In genomic region chr7:81950499-81950898, GRCm38 (mm10) we compare ENCODE assay signal across 34 mouse cellular contexts. TPM values are rescaled to one million over a fixed set of nuclear protein-coding genes. Genes with fewer than 3 reads are reported as not detected.
DNase-seq lines count a peak whose midpoint lies in the region; ATAC-seq and TF ChIP-seq lines count a peak whose summit lies in the region.
"Had no signal": no experiment of that assay in that cellular context is flagged by ENCODE, and none has a peak within 500 bp of the region (broad histone marks: within the 10 kb centered on the region; RNA-seq: fewer than 3 reads in every experiment).

No protein-coding gene starts in this region.

- ATAC-seq in forebrain, embryonic 15.5 days (replicated peaks), result no peak
- ATAC-seq in liver, postnatal 0 days, result no peak
- ATAC-seq: CD4-positive, CD25-positive, alpha-beta regulatory T cell, adult 4 months; forebrain, postnatal 0 days; intestine, embryonic 16.5 days; liver, embryonic 12.5 days; lung, postnatal 0 days; midbrain, embryonic 13.5 days had no signal

- no peaks in the 10 kb centered on the region for H3K36me3 ChIP-seq in forebrain, embryonic 15.5 days
- H3K36me3 ChIP-seq in liver, postnatal 0 days (replicated peaks; ENCODE audit: insufficient read depth, low read length), result no peaks in the 10 kb centered on the region
- H3K36me3 ChIP-seq: heart, embryonic 15.5 days; hindbrain, embryonic 12.5 days; liver, embryonic 12.5 days; midbrain, embryonic 13.5 days; stomach, embryonic 15.5 days had no signal

- H3K4me1 ChIP-seq in forebrain, embryonic 15.5 days, result no peaks in the 10 kb centered on the region
- H3K4me1 ChIP-seq in liver, postnatal 0 days (ENCODE audit: insufficient read depth), result no peaks in the 10 kb centered on the region
- H3K4me1 ChIP-seq: heart, embryonic 15.5 days; hindbrain, embryonic 12.5 days; liver, embryonic 12.5 days; midbrain, embryonic 13.5 days; stomach, embryonic 15.5 days had no signal

- WGBS in forebrain, embryonic 15.5 days, result 56% methylated on average over 2 of the region's 2 CpGs
- WGBS in liver, postnatal 0 days (ENCODE audit: insufficient replicate concordance), result 73% methylated on average over 2 of the region's 2 CpGs

- no peak overlapping the region for H3K4me2 ChIP-seq in forebrain, embryonic 15.5 days (replicated peaks)
- H3K4me2 ChIP-seq in liver, postnatal 0 days (ENCODE audit: low read depth, low read length), result no peak overlapping the region
- H3K4me2 ChIP-seq: heart, embryonic 15.5 days; hindbrain, embryonic 12.5 days; liver, embryonic 12.5 days; midbrain, embryonic 13.5 days; stomach, embryonic 15.5 days had no signal

- no peaks in the 10 kb centered on the region for H3K27me3 ChIP-seq in forebrain, embryonic 15.5 days
- H3K27me3 ChIP-seq in liver, postnatal 0 days (ENCODE audit: insufficient read depth, low read length), result no peaks in the 10 kb centered on the region; the same call in 1 of the 2 replicates
- H3K27me3 ChIP-seq: heart, embryonic 15.5 days; hindbrain, embryonic 12.5 days; liver, embryonic 12.5 days; midbrain, embryonic 13.5 days; stomach, embryonic 15.5 days had no signal

- no peak overlapping the region for H3K27ac ChIP-seq in forebrain, embryonic 15.5 days (replicated peaks)
- H3K27ac ChIP-seq in liver, postnatal 0 days (ENCODE audit: low read depth), result no peak overlapping the region
- H3K27ac ChIP-seq: heart, embryonic 15.5 days; hindbrain, embryonic 12.5 days; liver, embryonic 12.5 days; midbrain, embryonic 13.5 days; stomach, embryonic 15.5 days had no signal

- peak; percentile 22 for DNase-seq in layer of hippocampus, adult 11-12 months (ENCODE audit: low spot score)
- no peak for DNase-seq in layer of hippocampus, adult 18-20 months (ENCODE audit: low spot score in 2 of 2)
- peak; percentile 44 to 54 for DNase-seq in right cerebral cortex, adult 2 months (ENCODE audit: low spot score in 2 of 2)
- no peak for DNase-seq in right cerebral cortex, postnatal 10 days (ENCODE audit: low spot score in 2 of 2)
- peak; percentile 4 for DNase-seq in adipocyte (ENCODE audit: low spot score)
- no peak for DNase-seq in liver, postnatal 0 days
- DNase-seq: adrenal gland, adult 2 months; adrenal gland, postnatal 36 days; cerebellum, adult 2 months; cerebellum, postnatal 14 days; forebrain, postnatal 0 days; gastrocnemius, postnatal 14 days; heart, postnatal 36 days; kidney, adult 9 months; kidney, postnatal 10 days; lung, adult 18-20 months; retina, postnatal 1 day; thymus, adult 2 months; thymus, postnatal 36 days had no signal

- no peak overlapping the region for H3K9ac ChIP-seq in forebrain, embryonic 15.5 days (replicated peaks)
- no peak overlapping the region for H3K9ac ChIP-seq in liver, postnatal 0 days (replicated peaks)
- H3K9ac ChIP-seq: forebrain, postnatal 0 days; heart, embryonic 15.5 days; hindbrain, embryonic 12.5 days; liver, embryonic 12.5 days; midbrain, embryonic 13.5 days; stomach, embryonic 15.5 days had no signal

- H3K9me3 ChIP-seq in forebrain, embryonic 15.5 days, result no peaks in the 10 kb centered on the region
- H3K9me3 ChIP-seq in liver, postnatal 0 days (ENCODE audit: low read length), result no peaks in the 10 kb centered on the region
- H3K9me3 ChIP-seq: heart, embryonic 15.5 days; hindbrain, embryonic 12.5 days; liver, embryonic 12.5 days; midbrain, embryonic 13.5 days; stomach, embryonic 15.5 days had no signal

- H3K4me3 ChIP-seq in forebrain, embryonic 15.5 days, result no peak overlapping the region
- no peak overlapping the region for H3K4me3 ChIP-seq in liver, postnatal 0 days (ENCODE audit: low read depth, low read length)
- H3K4me3 ChIP-seq: erythroblast, embryonic 14.5 days; heart, embryonic 15.5 days; hindbrain, embryonic 12.5 days; liver, embryonic 12.5 days; midbrain, embryonic 13.5 days; stomach, embryonic 15.5 days had no signal

- no peak for TF ChIP-seq CTCF in liver, postnatal 0 days (IDR thresholded peaks at IDR 0.05; ENCODE audit: low read depth)

- TF ChIP-seq EP300 in liver, postnatal 0 days (IDR thresholded peaks at IDR 0.05; ENCODE audit: low read depth), result no peak

RNA-seq across cellular contexts. Expression of gene Hdgfl3, which starts 16.2 kb away (rescaled TPM):
- 10 to 100 TPM; 61.4 to 62.0 TPM for total RNA-seq in layer of hippocampus, adult 18-20 months (2021)
- 56.7 and 60.7 TPM in 2 replicates for polyA plus RNA-seq in forebrain, embryonic 15.5 days (2015; fragmentation: Nextera tagmentation; extraction: Ambion mirVana)
- 0.59 and 0.66 TPM in 2 replicates for polyA plus RNA-seq in liver, postnatal 0 days (2015; fragmentation: Nextera tagmentation; extraction: Ambion mirVana)
- polyA plus RNA-seq: erythroblast, embryonic 14.5 days had no signal

RNA-seq across cellular contexts. Expression of gene Bnc1, which starts 41.6 kb away (rescaled TPM):
- total RNA-seq in layer of hippocampus, adult 18-20 months (2021), result under 1 TPM in 1 of 2 experiments, not detected in 1; 0.07 TPM
- 0.04 and 0.05 TPM in 2 replicates for polyA plus RNA-seq in forebrain, embryonic 15.5 days (2015; fragmentation: Nextera tagmentation; extraction: Ambion mirVana)
- 0.26 and 0.38 TPM in 2 replicates for polyA plus RNA-seq in liver, postnatal 0 days (2015; fragmentation: Nextera tagmentation; extraction: Ambion mirVana)
- total RNA-seq: forebrain, postnatal 0 days; gastrocnemius, postnatal 14 days; granulocyte monocyte progenitor cell, adult 5-6 weeks; layer of hippocampus, postnatal 25 days; left cerebral cortex, postnatal 14 days; megakaryocyte-erythroid progenitor cell, adult 5-6 weeks had no signal
- polyA plus RNA-seq: CD4-positive, CD25-positive, alpha-beta regulatory T cell, adult 4 months; cerebellum, adult 2 months; cortical plate, adult 2 months; erythroblast, embryonic 14.5 days; forebrain, postnatal 0 days had no signal

Comparison
In these comparisons a context has a peak if more than half of its experiments do, and no peak if none do; other contexts are left out.
1. DNase-seq: peak in layer of hippocampus, adult 11-12 months (single experiment), right cerebral cortex, adult 2 months (2 of 2) and adipocyte (single experiment); none in layer of hippocampus, adult 18-20 months (0 of 2), right cerebral cortex, postnatal 10 days (0 of 2) and liver, postnatal 0 days (single experiment).
2. RNA of gene Hdgfl3, which starts 16.2 kb away (polyA plus RNA-seq): 56.7 to 60.7 TPM in forebrain, embryonic 15.5 days; 0.59 to 0.66 TPM in liver, postnatal 0 days; every median in the first group is over 10 times any median in the second.